Mouse (Mus musculus): ENCODE data around the gene Isy1. TPM values are rescaled to one million over a fixed set of nuclear protein-coding genes. Genes with fewer than 3 reads are reported as not detected.

Gene Isy1
- polyA plus RNA-seq, 1 experiment from 2014 or later, result 38.7 TPM

DNA sequence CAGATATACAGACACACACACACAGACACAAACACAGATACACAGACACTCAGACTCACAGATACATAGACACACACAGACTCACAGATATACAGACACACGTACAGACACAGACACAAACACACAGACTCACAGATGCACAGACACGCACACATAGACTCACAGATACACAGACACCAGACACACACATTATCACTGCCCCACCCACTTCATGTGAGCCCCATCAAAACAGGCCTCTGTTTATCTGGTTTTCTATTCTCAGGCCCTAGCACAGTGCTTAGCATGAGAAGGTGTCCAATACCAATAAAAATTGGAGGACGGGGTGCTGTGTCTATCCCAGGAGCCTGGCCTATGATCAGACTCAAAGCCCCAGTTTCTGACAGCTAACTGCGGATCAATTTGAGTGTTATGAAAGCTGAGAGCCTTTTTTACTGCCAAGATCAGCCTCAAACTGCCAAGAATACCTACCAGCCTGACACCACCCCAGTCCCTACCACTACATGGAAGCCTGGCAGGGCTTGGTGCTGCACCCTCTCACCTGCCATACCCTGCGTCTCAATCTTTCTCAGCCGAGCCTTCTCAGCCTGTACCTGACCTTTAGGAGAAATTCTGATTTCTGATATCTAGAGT is 42.2 kb downstream of the Isy1 start:
- Histone ChIP-seq H3K4me1 (no peaks in the 10 kb centered on the region), H3K27ac (replicated peaks) (no peak overlapping the region), H3K9me3 (no peaks in the 10 kb centered on the region), H3K4me2 (replicated peaks) (no peak overlapping the region), H3K4me3 (no peak overlapping the region), H3K9ac (replicated peaks) (no peak overlapping the region), H3K36me3 (0 out of 2 replicates have a peak, but pooled peaks cover 9% of the 10 kb centered on the region), H3K27me3 (no peaks in the 10 kb centered on the region)
- ATAC-seq (replicated peaks), result no peak
- 84% methylated on average over 6 of the region's 6 CpGs for WGBS

DNA sequence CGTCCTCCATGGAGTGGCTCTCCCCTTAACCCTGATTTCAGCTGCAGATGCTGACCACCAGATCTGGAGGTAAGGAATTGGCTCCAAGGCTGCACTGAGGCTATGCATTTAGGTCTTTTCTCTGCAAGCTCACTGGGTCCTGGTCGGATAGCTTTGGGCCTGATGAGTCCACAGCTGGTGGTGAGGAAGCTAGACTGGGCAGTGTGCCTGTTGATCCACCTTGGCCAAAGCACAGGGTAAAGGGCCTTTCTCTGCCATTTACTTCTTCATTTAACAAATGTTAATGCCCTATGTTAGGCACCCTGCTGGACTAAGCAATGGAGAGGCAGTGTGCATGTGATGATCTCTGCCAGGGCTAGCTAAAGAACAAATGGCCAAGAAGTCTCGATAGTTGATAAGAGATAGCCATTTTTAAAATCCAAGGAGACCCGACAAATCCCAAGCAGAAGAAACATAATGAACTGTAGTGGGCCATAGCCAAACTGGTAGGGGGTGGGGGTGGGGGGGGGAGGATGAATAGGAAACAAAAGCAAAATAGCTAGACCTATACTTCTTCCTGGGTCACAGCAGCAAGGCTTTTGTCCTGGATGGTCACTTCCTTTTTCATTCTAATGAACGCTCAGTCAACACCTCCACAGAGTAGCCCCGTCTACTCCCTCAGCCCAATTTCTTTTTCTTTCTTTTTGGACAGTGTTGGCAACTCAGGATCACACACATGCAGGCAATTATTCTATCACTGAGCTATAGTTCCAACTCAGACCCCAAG is 43.0 kb downstream of the Isy1 start:
- WGBS, result 64% methylated on average over 6 of the region's 6 CpGs
- ATAC-seq (replicated peaks), result no peak

DNA sequence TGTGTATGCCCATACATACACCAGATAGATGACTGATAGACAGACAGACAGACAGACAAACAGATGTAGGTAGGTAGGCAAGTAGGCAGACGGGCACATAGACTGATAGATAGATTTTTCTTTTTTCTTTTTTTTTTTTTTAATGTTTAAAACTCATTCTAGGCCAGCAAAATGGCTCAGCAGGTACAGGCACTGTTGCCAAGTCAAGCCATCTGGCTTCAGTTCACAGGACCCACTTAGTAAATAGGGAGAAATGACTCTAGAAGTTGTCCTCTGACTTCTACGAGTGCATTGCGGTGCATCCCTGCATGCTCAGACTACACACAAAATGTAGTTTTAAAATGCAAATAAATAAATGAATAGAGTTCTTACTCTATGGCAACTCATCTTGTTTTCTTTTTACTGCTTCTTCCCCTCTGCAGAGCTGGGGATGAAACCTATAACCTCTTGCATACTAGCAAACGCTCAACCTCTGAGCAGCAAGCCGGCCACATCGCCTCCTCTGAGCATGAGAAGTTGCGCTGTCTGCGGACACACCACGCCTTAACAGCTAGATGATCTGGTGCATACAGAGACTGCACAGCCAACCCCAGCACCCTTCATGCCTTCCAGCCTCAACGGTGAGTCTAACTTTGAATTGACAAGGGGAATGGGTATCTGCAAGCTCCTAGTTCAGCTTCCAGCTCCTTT is 44.6 kb downstream of the Isy1 start:
- Histone ChIP-seq H3K4me1 (peaks cover 7% of the 10 kb centered on the region), H3K9me3 (no peaks in the 10 kb centered on the region), H3K9ac (replicated peaks) (no peak overlapping the region), H3K4me2 (replicated peaks) (no peak overlapping the region), H3K36me3 (0 out of 2 replicates have a peak, but pooled peaks cover 12% of the 10 kb centered on the region), H3K27ac (replicated peaks) (no peak overlapping the region), H3K27me3 (no peaks in the 10 kb centered on the region), H3K4me3 (no peak overlapping the region)
- no peak for ATAC-seq (replicated peaks)
- WGBS, result 94% methylated on average over 10 of the region's 10 CpGs

More for the DNA sequence above, 43.0 kb downstream of the Isy1 start:
- Histone ChIP-seq H3K4me2 (replicated peaks) (no peak overlapping the region), H3K4me3 (no peak overlapping the region), H3K9me3 (no peaks in the 10 kb centered on the region), H3K27ac (replicated peaks) (no peak overlapping the region), H3K36me3 (0 out of 2 replicates have a peak, but pooled peaks cover 12% of the 10 kb centered on the region), H3K4me1 (no peaks in the 10 kb centered on the region), H3K27me3 (no peaks in the 10 kb centered on the region), H3K9ac (replicated peaks) (no peak overlapping the region)

DNA sequence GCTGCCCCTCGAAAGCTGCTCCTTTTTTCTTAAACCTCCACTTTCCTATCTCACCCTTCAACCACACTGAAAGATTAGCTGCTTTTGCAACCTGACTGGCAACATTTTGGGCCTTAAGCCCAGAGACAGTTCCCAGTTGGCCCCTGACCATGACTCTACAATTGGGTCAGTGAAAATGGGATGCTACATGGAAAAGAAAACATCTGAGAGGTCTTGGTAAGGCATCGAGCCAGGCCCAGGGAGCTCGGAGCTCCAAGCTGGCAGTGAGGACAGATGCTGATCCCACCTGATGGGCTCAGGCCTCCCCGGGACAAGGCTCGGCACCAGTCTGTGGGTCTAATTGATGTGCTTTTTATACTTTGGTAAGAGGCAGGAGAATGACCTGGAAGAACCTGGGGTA is 46.8 kb downstream of the Isy1 start:
- H3K9ac ChIP-seq (replicated peaks), result no peak overlapping the region
- ATAC-seq (replicated peaks), result no peak
- H3K27ac ChIP-seq (replicated peaks), result no peak overlapping the region
- peaks cover 9% of the 10 kb centered on the region for H3K4me1 ChIP-seq
- 96% methylated on average over 5 of the region's 5 CpGs for WGBS
- H3K4me3 ChIP-seq, result no peak overlapping the region
- no peaks in the 10 kb centered on the region for H3K27me3 ChIP-seq
- H3K36me3 ChIP-seq, result 0 out of 2 replicates have a peak, but pooled peaks cover 12% of the 10 kb centered on the region
- no peak overlapping the region for H3K4me2 ChIP-seq (replicated peaks)
- no peaks in the 10 kb centered on the region for H3K9me3 ChIP-seq

DNA sequence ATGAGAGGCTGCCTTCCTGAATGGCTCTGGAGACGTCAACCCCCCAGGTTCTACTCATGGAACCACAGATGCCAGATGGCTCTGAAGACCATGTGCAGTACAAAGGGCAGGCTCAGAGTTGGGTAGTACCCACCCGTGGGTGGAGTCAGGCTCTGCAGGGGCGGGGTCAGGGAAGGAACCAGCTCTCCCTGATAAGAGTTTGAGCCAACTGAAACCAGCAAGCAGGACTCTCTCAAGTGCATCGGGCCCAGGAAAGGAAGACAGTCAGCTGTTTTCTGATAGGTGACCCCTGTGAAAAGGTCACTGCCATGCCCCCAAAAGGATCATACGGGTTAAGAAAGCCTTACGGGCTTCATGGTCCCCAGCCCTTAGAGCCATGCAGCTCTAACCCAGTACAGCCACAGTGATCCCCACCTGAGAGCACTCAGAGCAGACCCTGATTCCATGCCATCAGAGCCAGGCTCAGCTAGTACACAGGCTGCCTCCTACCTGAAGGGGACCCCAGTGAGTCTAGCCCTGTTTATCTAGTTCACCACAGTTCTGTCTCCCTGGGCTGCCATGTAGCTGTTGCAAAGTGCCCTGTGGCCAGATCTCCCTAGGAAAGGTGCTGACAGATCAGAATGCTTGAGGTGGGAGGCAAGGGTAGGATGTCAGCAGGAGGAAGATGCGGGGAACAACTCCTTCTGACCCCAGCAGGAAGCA is 47.7 kb downstream of the Isy1 start:
- Histone ChIP-seq H3K9me3 (no peaks in the 10 kb centered on the region), H3K9ac (replicated peaks) (no peak overlapping the region), H3K27ac (replicated peaks) (no peak overlapping the region), H3K4me2 (replicated peaks) (no peak overlapping the region), H3K4me3 (no peak overlapping the region), H3K27me3 (no peaks in the 10 kb centered on the region), H3K4me1 (peaks cover 9% of the 10 kb centered on the region), H3K36me3 (0 out of 2 replicates have a peak, but pooled peaks cover 12% of the 10 kb centered on the region)
- 81% methylated on average over 7 of the region's 7 CpGs for WGBS
- ATAC-seq (replicated peaks), result no peak

DNA sequence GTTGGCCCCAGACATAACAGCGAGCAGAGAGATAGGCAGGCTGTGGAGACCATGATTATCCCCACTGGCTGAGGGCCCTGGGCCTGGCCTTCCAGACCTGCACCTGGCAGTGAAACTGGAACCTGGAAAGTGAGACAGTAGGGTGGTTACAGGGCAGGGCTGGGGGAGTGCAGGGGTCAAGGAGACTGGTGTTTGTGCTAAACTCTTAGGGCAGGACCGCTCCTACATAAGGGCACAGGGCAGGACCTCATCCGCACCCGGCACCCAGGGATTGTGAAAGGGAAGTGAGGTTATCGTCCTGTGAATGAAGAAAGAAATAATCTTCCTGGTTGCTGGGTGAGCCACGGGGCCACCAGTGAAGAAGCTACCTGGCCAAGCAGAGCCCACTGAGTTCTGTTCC is 48.8 kb downstream of the Isy1 start:
- Histone ChIP-seq H3K36me3 (0 out of 2 replicates have a peak, but pooled peaks cover 12% of the 10 kb centered on the region), H3K4me3 (no peak overlapping the region), H3K9ac (replicated peaks) (no peak overlapping the region), H3K27ac (replicated peaks) (no peak overlapping the region), H3K9me3 (no peaks in the 10 kb centered on the region), H3K4me2 (replicated peaks) (no peak overlapping the region), H3K4me1 (peaks cover 9% of the 10 kb centered on the region), H3K27me3 (no peaks in the 10 kb centered on the region)
- WGBS, result 95% methylated on average over 6 of the region's 6 CpGs
- ATAC-seq (replicated peaks), result no peak

DNA sequence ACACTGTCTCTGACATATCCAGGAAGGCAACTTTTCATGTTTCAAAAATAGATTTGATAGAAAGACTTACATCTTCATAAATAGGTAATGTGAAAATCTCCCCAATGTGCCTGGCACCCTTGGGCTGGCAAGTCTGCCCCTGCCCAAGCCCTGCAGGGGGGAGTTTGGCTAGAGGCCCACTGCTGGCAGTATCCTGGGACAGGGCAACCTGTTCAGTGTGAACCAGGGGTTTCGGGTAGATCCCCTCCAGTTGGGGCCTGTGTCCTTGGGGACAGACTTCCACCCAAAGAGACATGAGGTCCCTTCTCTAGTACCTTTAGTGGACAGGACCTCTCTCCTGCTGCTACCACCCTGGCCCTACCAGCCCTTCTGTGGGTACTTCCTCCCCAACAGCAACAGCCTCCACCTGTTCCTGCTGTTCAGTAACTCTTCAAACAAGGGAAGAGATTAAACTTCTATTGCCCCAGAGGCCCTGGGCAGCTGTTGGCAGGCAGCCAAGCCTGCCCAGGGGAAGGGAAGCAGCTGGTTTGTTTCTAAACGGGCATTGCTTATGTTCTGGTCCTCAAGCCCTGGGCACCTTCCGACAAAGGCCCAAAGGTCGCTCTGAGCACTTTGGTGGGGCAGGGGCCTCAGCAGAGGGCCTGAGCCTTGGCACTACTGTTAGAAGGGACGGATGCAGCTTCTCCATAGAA is 49.6 kb downstream of the Isy1 start:
- Histone ChIP-seq H3K36me3 (0 out of 2 replicates have a peak, but pooled peaks cover 12% of the 10 kb centered on the region), H3K9ac (replicated peaks) (no peak overlapping the region), H3K27ac (replicated peaks) (no peak overlapping the region), H3K27me3 (no peaks in the 10 kb centered on the region), H3K9me3 (no peaks in the 10 kb centered on the region), H3K4me1 (peaks cover 9% of the 10 kb centered on the region), H3K4me3 (no peak overlapping the region), H3K4me2 (replicated peaks) (no peak overlapping the region)
- ATAC-seq (replicated peaks), result no peak
- WGBS, result 33% methylated on average over 5 of the region's 5 CpGs

DNA sequence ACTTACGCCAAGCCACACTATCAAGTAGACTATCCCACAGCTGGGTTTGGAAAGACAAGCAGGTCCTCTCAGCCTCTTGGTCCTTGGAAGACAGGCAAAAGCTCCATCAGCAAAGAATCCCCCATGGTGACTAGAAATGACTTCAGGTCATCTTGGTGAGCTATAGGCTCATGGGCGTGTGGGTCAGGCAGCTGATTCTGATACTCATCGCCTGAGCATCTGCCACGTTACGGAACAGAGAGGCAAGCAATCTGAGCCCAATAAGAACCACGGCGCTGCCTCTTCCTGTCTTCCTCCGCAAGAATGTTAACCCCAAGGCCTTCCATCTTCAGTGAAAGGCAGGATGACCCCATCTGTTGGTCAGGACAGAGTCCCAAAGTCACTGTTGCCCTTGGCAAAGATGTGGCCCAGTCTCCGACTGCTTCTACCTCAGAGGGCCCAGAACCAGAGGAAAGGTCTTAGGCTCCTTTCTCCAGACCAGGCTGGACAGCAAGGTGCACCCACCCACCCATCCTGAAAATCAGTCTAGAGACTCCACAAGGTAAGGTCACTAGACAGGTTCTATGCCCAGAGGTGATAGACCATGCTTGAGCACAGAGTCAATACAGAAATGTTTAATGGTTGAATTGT is 50.2 kb downstream of the Isy1 start:
- H3K9me3 ChIP-seq, result no peaks in the 10 kb centered on the region
- H3K4me3 ChIP-seq, result no peak overlapping the region
- H3K4me1 ChIP-seq, result peaks cover 9% of the 10 kb centered on the region
- 0 out of 2 replicates have a peak, but pooled peaks cover 12% of the 10 kb centered on the region for H3K36me3 ChIP-seq
- H3K9ac ChIP-seq (replicated peaks), result no peak overlapping the region
- no peaks in the 10 kb centered on the region for H3K27me3 ChIP-seq
- no peak overlapping the region for H3K27ac ChIP-seq (replicated peaks)
- no peak overlapping the region for H3K4me2 ChIP-seq (replicated peaks)
- 95% methylated on average over 9 of the region's 9 CpGs for WGBS
- no peak for ATAC-seq (replicated peaks)

DNA sequence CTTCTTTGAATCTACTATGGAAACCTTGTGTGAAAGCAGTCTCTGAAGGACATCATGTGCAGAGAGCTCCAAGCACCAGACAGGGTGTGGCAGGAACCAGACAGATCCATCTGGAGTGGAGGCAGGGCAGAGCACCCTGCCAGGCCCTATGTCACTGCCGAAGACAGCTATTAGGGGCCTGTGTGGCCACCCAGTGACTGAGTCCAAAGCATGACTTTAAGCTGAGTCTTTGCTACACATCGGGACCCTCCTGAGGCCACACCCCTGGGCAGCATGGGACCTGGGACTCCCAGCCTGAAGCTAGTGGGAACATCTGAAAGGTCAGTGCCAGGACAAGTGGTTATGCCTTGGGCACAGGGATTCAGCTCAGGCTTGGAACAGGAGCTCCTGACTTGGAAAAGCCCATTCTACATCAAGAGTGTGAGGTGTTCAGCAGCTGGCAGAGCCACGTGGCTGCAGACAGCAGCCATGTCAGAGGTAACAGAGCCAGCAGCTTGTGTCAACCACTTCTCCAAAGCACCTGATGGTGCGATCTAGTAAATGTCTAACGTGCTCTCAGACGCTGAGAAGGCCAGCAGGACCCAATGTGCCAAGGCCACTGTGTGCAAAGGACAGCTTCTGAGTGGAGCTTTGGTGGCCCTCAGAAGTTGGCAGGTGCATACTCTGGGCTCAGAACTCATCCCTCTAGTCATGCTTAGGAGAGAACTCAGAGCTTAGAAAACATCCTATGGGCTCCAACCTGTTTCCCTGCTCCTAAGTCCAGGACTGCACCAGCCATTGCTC is 51.3 kb downstream of the Isy1 start:
- WGBS, result 88% methylated on average over 6 of the region's 6 CpGs
- Histone ChIP-seq H3K36me3 (0 out of 2 replicates have a peak, but pooled peaks cover 8% of the 10 kb centered on the region), H3K9ac (replicated peaks) (no peak overlapping the region), H3K4me3 (no peak overlapping the region), H3K27ac (replicated peaks) (no peak overlapping the region), H3K27me3 (no peaks in the 10 kb centered on the region), H3K4me2 (replicated peaks) (no peak overlapping the region), H3K4me1 (peaks cover 9% of the 10 kb centered on the region), H3K9me3 (no peaks in the 10 kb centered on the region)
- ATAC-seq (replicated peaks), result no peak

DNA sequence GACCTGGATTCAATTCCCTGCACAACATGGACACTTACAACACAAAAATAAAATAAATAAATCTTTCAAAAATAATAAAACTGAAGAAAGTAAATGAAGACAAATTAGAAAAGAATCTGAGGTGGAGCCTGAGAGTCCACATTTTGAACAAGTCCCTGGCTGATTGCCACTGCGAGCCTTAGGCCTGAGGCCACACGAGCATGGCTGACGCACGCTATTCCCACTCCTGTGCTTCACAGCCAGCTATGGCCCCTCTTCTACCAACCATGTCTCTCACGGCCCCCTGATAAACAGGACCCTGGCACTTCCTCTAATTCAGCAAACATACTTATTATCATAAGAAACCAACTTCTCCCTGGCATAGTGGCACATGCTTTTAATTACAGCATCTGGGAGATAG is 52.0 kb downstream of the Isy1 start:
- no peak overlapping the region for H3K27ac ChIP-seq (replicated peaks)
- 0 out of 2 replicates have a peak, but pooled peaks cover 3% of the 10 kb centered on the region for H3K36me3 ChIP-seq
- no peak overlapping the region for H3K4me2 ChIP-seq (replicated peaks)
- no peaks in the 10 kb centered on the region for H3K27me3 ChIP-seq
- no peak overlapping the region for H3K4me3 ChIP-seq
- ATAC-seq (replicated peaks), result no peak
- H3K4me1 ChIP-seq, result peaks cover 9% of the 10 kb centered on the region
- no peaks in the 10 kb centered on the region for H3K9me3 ChIP-seq
- no peak overlapping the region for H3K9ac ChIP-seq (replicated peaks)
- 81% methylated on average over 5 of the region's 5 CpGs for WGBS

Data from forebrain, embryonic 15.5 days (tissue).